Mouse (Mus musculus): ENCODE measurements around the gene Shroom1. TPM values are rescaled to one million over a fixed set of nuclear protein-coding genes. Genes with fewer than 3 reads are reported as not detected.

The Shroom1 gene
- polyA plus RNA-seq, 1 experiment, result 0.35 TPM

GRCm38 (mm10) chr11:53430670-53431346 is 26.2 kb upstream of the Shroom1 start, which contains the start of the genes Uqcrq and Gdf9:
TSS of gene Uqcrq (minus strand) at chr11:53430831.
TSS of gene Gdf9 (plus strand) at chr11:53431023.
- Histone ChIP-seq H3K4me1 (ENCODE audit: control insufficient read depth, insufficient read depth, insufficient read length) (peaks cover 6% of the 10 kb centered on the region; the same call in 1 of the 2 replicates), H3K36me3 (ENCODE audit: control insufficient read depth, insufficient read depth, low read length) (peaks cover 3% of the 10 kb centered on the region; the same call in 1 of the 2 replicates), H3K27ac (ENCODE audit: insufficient read depth, low read length) (peak within 1 kb of the TSS; percentile 88), H3K4me3 (ENCODE audit: extremely low read depth, insufficient read depth, insufficient read length) (peak within 1 kb of the TSS; percentile 85), H3K27me3 (ENCODE audit: control insufficient read depth, insufficient read depth, low read length) (no peaks in the 10 kb centered on the region)
- under 1% methylated on average over 44 of the region's 44 CpGs for WGBS
- peak; percentile 99 to 100 for DNase-seq (ENCODE audit: low read depth in 1 of 2, low spot score in 2 of 2)
- no peak for TF ChIP-seq CTCF (IDR thresholded peaks at IDR 0.05; ENCODE audit: extremely low read depth, insufficient read depth, insufficient read length, insufficient replicate concordance)
- TF ChIP-seq POLR2A (IDR thresholded peaks at IDR 0.05; ENCODE audit: low read depth, low read length), result peak; percentile 75

- H3K4me3 ChIP-seq (ENCODE audit: extremely low read depth, insufficient read depth, insufficient read length), result peak overlapping the region; percentile 85; the same call in 1 of the 2 replicates
- peaks cover 8% of the 10 kb centered on the region; the same call in 1 of the 2 replicates for H3K4me1 ChIP-seq (ENCODE audit: control insufficient read depth, insufficient read depth, insufficient read length)
- no peaks in the 10 kb centered on the region for H3K27me3 ChIP-seq (ENCODE audit: control insufficient read depth, insufficient read depth, low read length)
- peak overlapping the region; percentile 73 for H3K27ac ChIP-seq (ENCODE audit: insufficient read depth, low read length)
- DNase-seq (ENCODE audit: low read depth in 1 of 2, low spot score in 2 of 2), result no peak
- H3K36me3 ChIP-seq (ENCODE audit: control insufficient read depth, insufficient read depth, low read length), result peaks cover 3% of the 10 kb centered on the region; the same call in 1 of the 2 replicates
- TF ChIP-seq POLR2A (IDR thresholded peaks at IDR 0.05; ENCODE audit: low read depth, low read length), result no peak
- no peak for TF ChIP-seq CTCF (IDR thresholded peaks at IDR 0.05; ENCODE audit: extremely low read depth, insufficient read depth, insufficient read length, insufficient replicate concordance)
- WGBS, result 26% methylated on average over 9 of the region's 9 CpGs
Observed at GRCm38 (mm10) chr11:53431347-53432056, 25.5 kb upstream of the Shroom1 start.

- Histone ChIP-seq H3K4me3 (ENCODE audit: extremely low read depth, insufficient read depth, insufficient read length) (no peak overlapping the region), H3K36me3 (ENCODE audit: control insufficient read depth, insufficient read depth, low read length) (peaks cover 3% of the 10 kb centered on the region; the same call in 1 of the 2 replicates), H3K4me1 (ENCODE audit: control insufficient read depth, insufficient read depth, insufficient read length) (peaks cover 8% of the 10 kb centered on the region; the same call in 1 of the 2 replicates), H3K27ac (ENCODE audit: insufficient read depth, low read length) (no peak overlapping the region), H3K27me3 (ENCODE audit: control insufficient read depth, insufficient read depth, low read length) (no peaks in the 10 kb centered on the region)
- DNase-seq (ENCODE audit: low read depth in 1 of 2, low spot score in 2 of 2), result no peak
- TF ChIP-seq CTCF (IDR thresholded peaks at IDR 0.05; ENCODE audit: extremely low read depth, insufficient read depth, insufficient read length, insufficient replicate concordance) (no peak), POLR2A (IDR thresholded peaks at IDR 0.05; ENCODE audit: low read depth, low read length) (no peak)
- WGBS, result 50% methylated on average over 6 of the region's 6 CpGs
Observed at GRCm38 (mm10) chr11:53433057-53433456, 23.9 kb upstream of the Shroom1 start.

- Histone ChIP-seq H3K27me3 (ENCODE audit: control insufficient read depth, insufficient read depth, low read length) (no peaks in the 10 kb centered on the region), H3K27ac (ENCODE audit: insufficient read depth, low read length) (no peak overlapping the region), H3K36me3 (ENCODE audit: control insufficient read depth, insufficient read depth, low read length) (no peaks in the 10 kb centered on the region), H3K4me3 (ENCODE audit: extremely low read depth, insufficient read depth, insufficient read length) (no peak overlapping the region), H3K4me1 (ENCODE audit: control insufficient read depth, insufficient read depth, insufficient read length) (peaks cover 6% of the 10 kb centered on the region; the same call in 1 of the 2 replicates)
- WGBS, result 65% methylated on average over 8 of the region's 8 CpGs
- TF ChIP-seq POLR2A (IDR thresholded peaks at IDR 0.05; ENCODE audit: low read depth, low read length) (no peak), CTCF (IDR thresholded peaks at IDR 0.05; ENCODE audit: extremely low read depth, insufficient read depth, insufficient read length, insufficient replicate concordance) (no peak)
- DNase-seq (ENCODE audit: low read depth in 1 of 2, low spot score in 2 of 2), result no peak
Observed at GRCm38 (mm10) chr11:53435504-53435903, 21.5 kb upstream of the Shroom1 start.

GRCm38 (mm10) chr11:53436338-53436737 is 20.7 kb upstream of the Shroom1 start:
- Histone ChIP-seq H3K4me3 (ENCODE audit: extremely low read depth, insufficient read depth, insufficient read length) (no peak overlapping the region), H3K4me1 (ENCODE audit: control insufficient read depth, insufficient read depth, insufficient read length) (peaks cover 4% of the 10 kb centered on the region; the same call in 1 of the 2 replicates), H3K27me3 (ENCODE audit: control insufficient read depth, insufficient read depth, low read length) (no peaks in the 10 kb centered on the region), H3K36me3 (ENCODE audit: control insufficient read depth, insufficient read depth, low read length) (no peaks in the 10 kb centered on the region), H3K27ac (ENCODE audit: insufficient read depth, low read length) (no peak overlapping the region)
- no peak for TF ChIP-seq CTCF (IDR thresholded peaks at IDR 0.05; ENCODE audit: extremely low read depth, insufficient read depth, insufficient read length, insufficient replicate concordance)
- TF ChIP-seq POLR2A (IDR thresholded peaks at IDR 0.05; ENCODE audit: low read depth, low read length), result no peak
- DNase-seq (ENCODE audit: low read depth in 1 of 2, low spot score in 2 of 2), result no peak
- WGBS, result 79% methylated on average over 6 of the region's 6 CpGs

- no peak for DNase-seq (ENCODE audit: low read depth in 1 of 2, low spot score in 2 of 2)
- no peaks in the 10 kb centered on the region for H3K4me1 ChIP-seq (ENCODE audit: control insufficient read depth, insufficient read depth, insufficient read length)
- no peak for TF ChIP-seq POLR2A (IDR thresholded peaks at IDR 0.05; ENCODE audit: low read depth, low read length)
- no peak for TF ChIP-seq CTCF (IDR thresholded peaks at IDR 0.05; ENCODE audit: extremely low read depth, insufficient read depth, insufficient read length, insufficient replicate concordance)
- no peak overlapping the region for H3K4me3 ChIP-seq (ENCODE audit: extremely low read depth, insufficient read depth, insufficient read length)
- no peaks in the 10 kb centered on the region for H3K27me3 ChIP-seq (ENCODE audit: control insufficient read depth, insufficient read depth, low read length)
- 4% methylated on average over 12 of the region's 12 CpGs for WGBS
- no peak overlapping the region for H3K27ac ChIP-seq (ENCODE audit: insufficient read depth, low read length)
- H3K36me3 ChIP-seq (ENCODE audit: control insufficient read depth, insufficient read depth, low read length), result no peaks in the 10 kb centered on the region
Observed at GRCm38 (mm10) chr11:53441921-53442320, 15.1 kb upstream of the Shroom1 start.

Data from spleen, adult 2 months (tissue).